Mouse (Mus musculus): ENCODE data around the gene Pex16. TPM values are rescaled to one million over a fixed set of nuclear protein-coding genes. Genes with fewer than 3 reads are reported as not detected.
"Not testable (repeated sequence)": the region's sequence is repeated elsewhere in the genome, so short reads cannot be mapped to it uniquely, and the experiment has no call there.

Pex16 gene
- polyA plus RNA-seq, 1 experiment from 2014 or later = 23.7 TPM

DNA sequence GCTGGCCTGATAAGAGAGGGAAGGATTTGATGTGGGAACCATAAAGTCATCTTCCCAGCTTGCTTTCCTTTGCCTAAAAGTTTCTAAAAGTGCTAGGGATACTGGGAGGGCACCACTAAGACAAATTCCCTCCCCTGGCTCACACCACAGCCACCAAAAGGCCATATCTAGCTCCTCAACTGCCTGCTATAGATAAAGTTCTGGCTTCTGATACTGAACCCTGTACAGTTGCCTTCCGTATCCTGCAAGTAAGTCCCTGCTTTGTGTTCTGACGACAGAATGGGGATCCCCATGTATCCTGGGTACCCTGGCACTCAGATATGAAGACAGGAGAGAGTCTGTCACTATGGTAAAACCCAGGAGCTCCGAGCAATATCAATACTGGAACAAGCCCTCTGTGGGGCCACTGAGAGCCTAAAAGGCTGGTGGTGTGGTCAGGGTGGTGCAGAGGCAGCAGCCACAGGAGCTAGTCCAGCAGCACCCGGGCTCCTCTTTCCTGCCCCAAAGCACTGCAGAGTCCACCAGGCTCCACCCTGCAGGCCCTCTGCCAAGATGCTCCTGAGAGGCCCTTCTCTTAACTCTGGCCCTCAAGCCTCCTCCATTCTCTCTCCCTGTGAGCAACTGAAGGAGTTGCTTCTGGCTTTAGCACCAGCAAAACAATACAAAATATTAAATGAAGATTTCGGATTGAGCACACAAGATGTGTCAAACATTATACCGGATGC is 15.9 kb downstream of the Pex16 start:
- Histone ChIP-seq H3K4me3 (ENCODE audit: low read depth, low read length) (no peak overlapping the region), H3K4me1 (ENCODE audit: control insufficient read depth, low read depth, low read length) (peaks cover 6% of the 10 kb centered on the region), H3K27ac (ENCODE audit: low read length) (no peak overlapping the region), H3K4me2 (ENCODE audit: low read depth, low read length) (no peak overlapping the region), H3K9ac (ENCODE audit: low read depth, low read length) (no peak overlapping the region), H3K36me3 (ENCODE audit: control insufficient read depth, insufficient read depth) (no peaks in the 10 kb centered on the region), H3K27me3 (ENCODE audit: control insufficient read depth, insufficient read depth, low read depth, low read length) (peaks cover 66% of the 10 kb centered on the region), H3K9me3 (replicated peaks; ENCODE audit: control insufficient read depth, low read length) (no peaks in the 10 kb centered on the region)
- ATAC-seq (ENCODE audit: low read depth) = no peak
- WGBS (ENCODE audit: insufficient replicate concordance) = 40% methylated on average over 6 of the region's 6 CpGs

DNA sequence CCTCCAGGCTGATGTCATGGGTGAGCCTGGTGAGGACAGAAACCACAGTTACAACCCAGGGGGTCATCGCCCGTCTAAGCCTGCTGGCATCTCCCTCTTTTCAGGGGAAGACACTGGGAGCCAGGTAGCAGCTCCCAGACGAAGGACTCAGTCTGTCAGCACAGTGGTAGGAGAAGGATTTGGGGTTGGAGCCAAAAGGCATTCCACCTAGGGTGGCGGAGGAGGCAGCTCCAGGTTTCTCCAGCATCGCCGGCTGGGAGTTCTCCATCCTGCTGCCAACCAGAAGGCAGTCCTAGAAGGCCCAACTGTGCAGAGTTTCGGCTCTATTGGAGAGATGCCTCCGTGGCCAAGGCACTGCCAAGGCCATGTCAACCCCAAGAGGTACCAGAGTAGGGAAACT is 16.6 kb downstream of the Pex16 start:
- Histone ChIP-seq H3K9me3 (replicated peaks; ENCODE audit: control insufficient read depth, low read length) (no peaks in the 10 kb centered on the region), H3K27ac (ENCODE audit: low read length) (no peak overlapping the region), H3K36me3 (ENCODE audit: control insufficient read depth, insufficient read depth) (no peaks in the 10 kb centered on the region), H3K4me2 (ENCODE audit: low read depth, low read length) (no peak overlapping the region), H3K4me3 (ENCODE audit: low read depth, low read length) (no peak overlapping the region), H3K9ac (ENCODE audit: low read depth, low read length) (no peak overlapping the region), H3K4me1 (ENCODE audit: control insufficient read depth, low read depth, low read length) (peaks cover 6% of the 10 kb centered on the region), H3K27me3 (ENCODE audit: control insufficient read depth, insufficient read depth, low read depth, low read length) (peaks cover 66% of the 10 kb centered on the region)
- no peak for ATAC-seq (ENCODE audit: low read depth)
- 67% methylated on average over 8 of the region's 8 CpGs for WGBS (ENCODE audit: insufficient replicate concordance)

- no peak overlapping the region for H3K9ac ChIP-seq (ENCODE audit: low read depth, low read length)
- H3K4me2 ChIP-seq (ENCODE audit: low read depth, low read length) = peak overlapping the region; percentile 11; the same call in 1 of the 2 replicates
- WGBS (ENCODE audit: insufficient replicate concordance) = 34% methylated on average over 11 of the region's 11 CpGs
- H3K4me1 ChIP-seq (ENCODE audit: control insufficient read depth, low read depth, low read length) = peaks cover 6% of the 10 kb centered on the region
- H3K4me3 ChIP-seq (ENCODE audit: low read depth, low read length) = peak overlapping the region; percentile 30
- no peaks in the 10 kb centered on the region for H3K9me3 ChIP-seq (replicated peaks; ENCODE audit: control insufficient read depth, low read length)
- H3K27me3 ChIP-seq (ENCODE audit: control insufficient read depth, insufficient read depth, low read depth, low read length) = peaks cover 66% of the 10 kb centered on the region
- ATAC-seq (ENCODE audit: low read depth) = no peak
- H3K27ac ChIP-seq (ENCODE audit: low read length) = no peak overlapping the region
- H3K36me3 ChIP-seq (ENCODE audit: control insufficient read depth, insufficient read depth) = no peaks in the 10 kb centered on the region
Measured at GRCm38 (mm10) chr2:92391703-92392317, 17.3 kb downstream of the Pex16 start.

DNA sequence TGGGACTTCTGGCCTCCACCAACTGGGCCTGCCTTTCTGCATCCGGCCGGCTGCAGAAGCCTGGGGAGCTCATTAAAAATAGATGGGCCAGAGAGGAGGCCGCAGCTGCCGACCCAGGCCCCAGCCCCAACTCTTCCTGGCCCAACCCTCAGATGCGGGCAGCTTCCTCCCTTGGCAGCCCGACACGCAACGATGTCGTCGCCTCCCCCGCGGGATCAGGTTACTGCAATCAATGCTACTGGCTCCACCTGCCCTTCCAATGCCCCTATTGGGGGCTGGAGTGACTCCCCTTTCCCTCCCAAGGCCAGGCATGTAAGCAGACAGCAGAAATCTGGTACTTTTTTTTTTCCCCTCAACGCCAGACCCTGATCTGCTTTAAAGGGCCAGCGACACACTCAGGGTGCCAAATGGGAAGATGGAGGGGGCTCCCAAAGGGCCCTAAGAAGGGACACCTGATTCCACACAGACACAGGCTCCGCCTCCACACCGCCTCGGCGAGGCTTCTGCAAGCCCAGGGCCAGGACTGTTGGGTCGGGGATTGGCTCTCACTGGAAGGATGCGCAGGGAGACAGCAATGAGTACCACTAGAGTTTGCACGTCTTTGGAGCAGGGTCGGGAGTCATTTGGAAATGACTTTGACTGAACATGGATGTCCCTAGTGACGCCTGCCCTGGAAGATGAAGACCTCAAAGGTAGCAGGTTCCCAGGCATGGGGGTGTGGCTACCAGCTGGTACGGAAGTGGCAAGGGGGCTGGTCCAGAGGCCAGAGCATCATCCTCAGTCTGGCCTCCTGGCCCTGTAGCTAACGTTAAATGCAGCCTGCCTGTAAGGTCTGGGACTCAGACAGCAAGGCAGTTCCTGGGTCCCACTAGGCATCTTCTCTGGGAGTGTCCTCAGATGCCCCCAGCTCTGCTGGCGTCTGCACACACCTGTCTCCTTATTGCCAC is 18.1 kb downstream of the Pex16 start:
- 6% methylated on average over 26 of the region's 26 CpGs for WGBS (ENCODE audit: insufficient replicate concordance)
- no peak for ATAC-seq (ENCODE audit: low read depth)
- Histone ChIP-seq H3K9me3 (replicated peaks; ENCODE audit: control insufficient read depth, low read length) (no peaks in the 10 kb centered on the region), H3K4me1 (ENCODE audit: control insufficient read depth, low read depth, low read length) (peaks cover 6% of the 10 kb centered on the region), H3K27me3 (ENCODE audit: control insufficient read depth, insufficient read depth, low read depth, low read length) (peaks cover 62% of the 10 kb centered on the region), H3K27ac (ENCODE audit: low read length) (no peak overlapping the region), H3K36me3 (ENCODE audit: control insufficient read depth, insufficient read depth) (no peaks in the 10 kb centered on the region), H3K4me2 (ENCODE audit: low read depth, low read length) (peak overlapping the region; percentile 11; the same call in 1 of the 2 replicates), H3K9ac (ENCODE audit: low read depth, low read length) (no peak overlapping the region), H3K4me3 (ENCODE audit: low read depth, low read length) (peak overlapping the region; percentile 30)

DNA sequence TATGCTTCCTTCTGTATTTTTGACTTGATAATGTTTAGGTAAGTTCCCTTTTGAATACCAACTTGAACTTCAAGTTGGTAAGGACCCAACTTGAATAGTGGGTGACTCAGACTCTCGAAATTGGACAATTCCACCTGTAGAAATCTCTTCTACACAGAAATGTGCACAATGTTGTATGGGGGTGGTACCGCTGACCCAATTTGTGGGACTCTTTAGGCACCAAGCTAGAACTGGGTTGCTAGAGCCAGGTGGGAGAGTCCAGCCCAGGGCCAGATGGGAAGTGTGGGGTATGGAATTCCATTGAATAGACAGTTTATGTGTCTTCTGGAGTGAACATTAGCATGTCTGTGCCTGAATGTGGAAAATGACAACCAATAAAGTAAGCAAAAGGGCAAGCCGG is 21.1 kb downstream of the Pex16 start:
- no peak overlapping the region for H3K4me3 ChIP-seq (ENCODE audit: low read depth, low read length)
- no peak for ATAC-seq (ENCODE audit: low read depth)
- H3K4me2 ChIP-seq (ENCODE audit: low read depth, low read length) = no peak overlapping the region
- H3K9me3 ChIP-seq (replicated peaks; ENCODE audit: control insufficient read depth, low read length) = no peaks in the 10 kb centered on the region
- H3K4me1 ChIP-seq (ENCODE audit: control insufficient read depth, low read depth, low read length) = peaks cover under 1% of the 10 kb centered on the region
- peaks cover 39% of the 10 kb centered on the region for H3K27me3 ChIP-seq (ENCODE audit: control insufficient read depth, insufficient read depth, low read depth, low read length)
- 63% methylated on average over 3 of the region's 3 CpGs for WGBS (ENCODE audit: insufficient replicate concordance)
- no peak overlapping the region for H3K9ac ChIP-seq (ENCODE audit: low read depth, low read length)
- H3K27ac ChIP-seq (ENCODE audit: low read length) = no peak overlapping the region
- H3K36me3 ChIP-seq (ENCODE audit: control insufficient read depth, insufficient read depth) = no peaks in the 10 kb centered on the region

GRCm38 (mm10) chr2:92397436-92397835 is 23.0 kb downstream of the Pex16 start:
- no peak for ATAC-seq (ENCODE audit: low read depth)
- peaks cover 32% of the 10 kb centered on the region for H3K27me3 ChIP-seq (ENCODE audit: control insufficient read depth, insufficient read depth, low read depth, low read length)
- H3K36me3 ChIP-seq (ENCODE audit: control insufficient read depth, insufficient read depth) = no peaks in the 10 kb centered on the region
- 61% methylated on average over 1 of the region's 1 CpGs for WGBS (ENCODE audit: insufficient replicate concordance)
- no peak overlapping the region for H3K4me2 ChIP-seq (ENCODE audit: low read depth, low read length)
- no peaks in the 10 kb centered on the region; the same call in 1 of the 2 replicates for H3K4me1 ChIP-seq (ENCODE audit: control insufficient read depth, low read depth, low read length)
- no peaks in the 10 kb centered on the region for H3K9me3 ChIP-seq (replicated peaks; ENCODE audit: control insufficient read depth, low read length)
- H3K27ac ChIP-seq (ENCODE audit: low read length) = no peak overlapping the region
- H3K9ac ChIP-seq (ENCODE audit: low read depth, low read length) = no peak overlapping the region
- no peak overlapping the region for H3K4me3 ChIP-seq (ENCODE audit: low read depth, low read length)

GRCm38 (mm10) chr2:92399877-92400276 is 25.4 kb downstream of the Pex16 start:
- H3K4me1 ChIP-seq (ENCODE audit: control insufficient read depth, low read depth, low read length); H3K36me3 ChIP-seq (ENCODE audit: control insufficient read depth, insufficient read depth); H3K4me3 ChIP-seq (ENCODE audit: low read depth, low read length); ATAC-seq (ENCODE audit: low read depth); H3K4me2 ChIP-seq (ENCODE audit: low read depth, low read length); H3K27ac ChIP-seq (ENCODE audit: low read length); H3K9me3 ChIP-seq (replicated peaks; ENCODE audit: control insufficient read depth, low read length); H3K9ac ChIP-seq (ENCODE audit: low read depth, low read length): not testable (repeated sequence)
- H3K27me3 ChIP-seq (ENCODE audit: control insufficient read depth, insufficient read depth, low read depth, low read length) = peaks cover 16% of the 10 kb centered on the region
- 71% methylated on average over 4 of the region's 4 CpGs for WGBS (ENCODE audit: insufficient replicate concordance)

DNA sequence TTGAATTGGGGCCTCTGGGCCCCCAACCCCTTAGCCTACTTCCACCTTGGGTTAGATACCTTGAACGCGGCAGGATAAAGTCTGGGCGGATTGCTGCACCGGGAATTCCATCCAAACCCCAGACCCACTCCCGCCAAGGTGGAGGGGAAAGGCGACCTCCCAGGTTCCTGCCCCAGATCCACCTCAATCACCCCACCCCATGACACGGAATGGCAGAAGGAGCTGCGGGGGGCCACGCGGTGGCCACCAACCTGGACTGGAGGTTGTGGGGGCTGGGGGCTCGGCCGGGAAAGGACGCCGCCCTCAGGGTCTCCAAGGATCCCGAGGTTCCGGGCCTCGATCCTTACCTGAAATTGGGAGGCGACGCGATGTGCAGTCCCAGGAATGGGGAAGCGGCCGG is 26.2 kb downstream of the Pex16 start:
- 6% methylated on average over 22 of the region's 22 CpGs for WGBS (ENCODE audit: insufficient replicate concordance)
- Histone ChIP-seq H3K36me3 (ENCODE audit: control insufficient read depth, insufficient read depth) (peaks cover 6% of the 10 kb centered on the region), H3K4me3 (ENCODE audit: low read depth, low read length) (peak overlapping the region; percentile 53), H3K9ac (ENCODE audit: low read depth, low read length) (no peak overlapping the region), H3K27ac (ENCODE audit: low read length) (no peak overlapping the region), H3K4me1 (ENCODE audit: control insufficient read depth, low read depth, low read length) (no peaks in the 10 kb centered on the region; the same call in 1 of the 2 replicates), H3K4me2 (ENCODE audit: low read depth, low read length) (peak overlapping the region; percentile 65), H3K9me3 (replicated peaks; ENCODE audit: control insufficient read depth, low read length) (no peaks in the 10 kb centered on the region), H3K27me3 (ENCODE audit: control insufficient read depth, insufficient read depth, low read depth, low read length) (peaks cover 16% of the 10 kb centered on the region)
- ATAC-seq (ENCODE audit: low read depth) = no peak
